Mouse (Mus musculus) ovary, postnatal 14 days (tissue): Measurements from ENCODE around the gene Stard10.
A peak's percentile ranks its signal among the peaks of the same experiment; 100 is the strongest.

Experiments used
- DNase-seq: peaks from one replicate; pipeline ENCODE4 v3.0.0; 2022; ENCODE audit warnings: low spot score

The Stard10 gene

GRCm38 (mm10) chr7:101332045-101332831, 15.4 kb downstream of the Stard10 start:
- DNase-seq, result no peak

- DNase-seq, result no peak
Observed at GRCm38 (mm10) chr7:101335228-101335627, 18.3 kb downstream of the Stard10 start.

DNA sequence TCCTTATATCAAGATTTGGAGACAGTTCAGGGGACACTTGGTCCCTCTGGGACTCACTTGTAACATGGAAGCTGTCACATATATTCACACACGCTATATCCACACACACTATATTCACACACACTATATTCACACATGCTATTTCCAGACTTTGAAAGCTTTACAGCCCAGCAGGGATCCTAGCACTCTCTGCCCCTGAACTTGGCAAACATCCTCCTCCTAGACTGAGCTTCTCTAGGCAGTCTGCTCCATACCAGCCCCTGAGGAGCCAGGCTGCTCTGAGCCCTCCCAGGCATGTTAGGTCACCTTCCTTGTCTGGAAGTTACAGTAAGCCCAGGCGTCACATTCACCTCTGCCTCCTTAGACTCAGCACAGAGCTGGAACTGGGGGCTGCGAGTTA, 19.8 kb downstream of the Stard10 start:
- DNase-seq, result no peak

GRCm38 (mm10) chr7:101337401-101337800, 20.5 kb downstream of the Stard10 start:
- DNase-seq, result no peak

- no peak for DNase-seq
Observed at GRCm38 (mm10) chr7:101341405-101341804, 24.5 kb downstream of the Stard10 start.

- DNase-seq, result no peak
Observed at GRCm38 (mm10) chr7:101343135-101343534, 26.2 kb downstream of the Stard10 start.

- DNase-seq, result no peak
Observed at GRCm38 (mm10) chr7:101344892-101345291, 28.0 kb downstream of the Stard10 start.

- no peak for DNase-seq
Observed at GRCm38 (mm10) chr7:101346991-101347390, 30.1 kb downstream of the Stard10 start.

- peak; percentile 36 for DNase-seq
Observed at GRCm38 (mm10) chr7:101347767-101348270, 30.9 kb downstream of the Stard10 start, which contains the start of gene Arap1. Arap1 (plus strand) TSS chr7:101348067.

- no peak for DNase-seq
Observed at GRCm38 (mm10) chr7:101348312-101348711, 31.4 kb downstream of the Stard10 start.

DNA sequence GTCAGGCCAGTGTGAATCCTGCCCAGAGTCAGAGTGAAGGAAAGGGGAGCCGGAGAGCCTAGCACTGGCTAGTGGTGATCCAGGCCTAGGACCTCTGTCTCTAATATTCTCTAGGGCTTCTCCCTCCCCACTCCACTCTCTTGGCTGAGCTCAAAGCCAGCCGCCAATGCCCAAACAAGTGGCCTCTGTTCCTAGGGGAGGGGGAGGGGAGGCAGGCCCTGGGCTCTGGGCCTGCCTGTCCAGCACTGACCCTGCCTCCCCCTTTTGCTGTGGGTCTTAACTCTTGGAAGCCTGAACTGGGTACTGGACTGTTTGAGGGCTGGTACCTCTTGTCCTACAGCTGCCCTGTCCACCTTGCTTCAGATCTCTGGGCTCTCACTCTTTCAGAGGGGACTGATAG, 33.0 kb downstream of the Stard10 start:
- DNase-seq, result no peak

GRCm38 (mm10) chr7:101352404-101352803, 35.5 kb downstream of the Stard10 start:
- DNase-seq, result no peak

DNA sequence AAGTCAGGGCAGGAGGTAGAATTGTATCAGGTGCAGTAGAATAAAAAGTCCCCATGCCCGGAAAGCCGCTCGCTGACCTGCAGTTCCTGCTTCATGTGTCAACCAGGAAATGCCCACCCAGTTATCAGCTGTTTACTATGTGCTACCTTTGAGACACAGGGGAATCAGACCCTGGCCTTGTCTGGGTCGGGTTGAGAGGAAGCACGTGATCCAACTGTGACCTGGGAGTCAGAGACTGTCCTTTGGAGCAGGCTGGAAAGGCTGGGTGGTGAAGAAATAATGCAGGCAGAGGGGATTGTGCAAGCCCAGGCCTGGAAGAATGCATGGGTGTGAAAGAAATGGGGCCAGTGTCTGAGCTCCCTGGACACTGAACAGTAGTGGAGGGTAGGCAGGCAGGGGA, 37.5 kb downstream of the Stard10 start:
- DNase-seq, result no peak

DNA sequence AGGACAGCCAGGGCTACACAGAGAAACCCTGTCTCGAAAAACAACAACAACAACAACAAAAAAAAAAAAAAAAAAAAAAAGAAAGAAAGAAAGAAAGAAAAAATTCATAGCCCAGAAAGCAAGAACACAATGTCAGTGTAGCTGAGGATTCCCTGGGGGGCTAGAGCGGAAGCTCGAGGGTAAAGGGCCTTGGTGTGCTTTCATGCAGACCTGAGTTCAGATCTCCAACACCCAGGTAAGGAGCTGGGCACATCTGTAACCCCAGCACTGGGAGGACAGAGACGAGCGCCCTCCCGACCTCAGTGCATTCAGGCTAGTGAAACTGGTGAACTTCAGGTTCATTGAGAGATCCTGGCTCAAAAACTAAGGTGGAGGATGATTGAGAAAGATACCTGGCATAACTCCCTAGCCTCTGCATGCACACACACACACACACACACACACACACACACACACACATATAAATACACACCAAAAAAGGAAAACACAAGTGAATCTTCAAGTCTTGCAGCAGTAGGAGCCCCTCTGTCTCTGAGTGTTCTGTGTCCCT, 38.7 kb downstream of the Stard10 start:
- DNase-seq, result no peak

DNA sequence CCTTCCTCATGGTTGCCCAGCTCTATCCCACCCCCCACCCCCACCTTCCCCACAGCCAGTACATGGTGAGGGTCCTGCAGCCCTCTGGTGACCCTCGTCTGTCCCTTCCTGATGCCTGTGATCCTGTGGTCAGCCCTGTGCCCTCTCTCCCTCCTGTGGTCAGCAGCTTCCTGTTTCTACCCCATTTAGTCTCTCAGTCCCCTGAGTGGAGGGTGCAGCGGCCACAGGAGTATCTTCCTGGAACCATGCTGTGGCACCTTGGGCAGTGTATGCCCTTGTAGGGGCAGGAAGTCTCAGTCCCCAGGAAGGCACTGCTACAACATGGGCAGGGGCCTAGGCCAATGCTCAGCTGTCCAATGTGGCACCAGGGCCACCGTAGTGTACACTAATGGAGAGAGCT, 40.0 kb downstream of the Stard10 start:
- DNase-seq, result no peak

DNA sequence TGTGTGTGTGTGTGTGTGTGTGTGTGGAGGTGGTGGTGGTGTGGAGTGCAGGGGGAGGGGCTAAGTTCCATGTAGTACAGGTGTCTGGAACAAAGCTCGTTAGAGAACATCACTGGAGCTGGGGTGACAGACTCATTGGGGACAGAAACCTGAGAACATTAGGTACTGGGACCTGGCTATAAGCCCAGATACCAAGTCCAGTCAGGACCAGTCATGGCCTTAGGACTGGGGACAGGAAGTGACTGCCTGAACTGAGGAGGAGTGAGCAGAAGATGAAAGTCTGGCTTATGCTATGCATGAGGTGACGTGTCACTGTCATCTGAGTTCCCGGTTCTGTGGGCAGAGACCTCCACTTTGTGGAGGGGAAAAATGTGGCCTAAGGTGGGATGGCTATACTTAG, 43.5 kb downstream of the Stard10 start:
- DNase-seq, result no peak

GRCm38 (mm10) chr7:101361021-101361420, 44.1 kb downstream of the Stard10 start:
- no peak for DNase-seq

- DNase-seq, result no peak
Observed at GRCm38 (mm10) chr7:101361767-101362166, 44.9 kb downstream of the Stard10 start.

- DNase-seq, result no peak
Observed at GRCm38 (mm10) chr7:101362791-101363191, 45.9 kb downstream of the Stard10 start.

- no peak for DNase-seq
Observed at GRCm38 (mm10) chr7:101363914-101364313, 47.0 kb downstream of the Stard10 start.

GRCm38 (mm10) chr7:101367901-101368852, 51.3 kb downstream of the Stard10 start:
- DNase-seq, result no peak

DNA sequence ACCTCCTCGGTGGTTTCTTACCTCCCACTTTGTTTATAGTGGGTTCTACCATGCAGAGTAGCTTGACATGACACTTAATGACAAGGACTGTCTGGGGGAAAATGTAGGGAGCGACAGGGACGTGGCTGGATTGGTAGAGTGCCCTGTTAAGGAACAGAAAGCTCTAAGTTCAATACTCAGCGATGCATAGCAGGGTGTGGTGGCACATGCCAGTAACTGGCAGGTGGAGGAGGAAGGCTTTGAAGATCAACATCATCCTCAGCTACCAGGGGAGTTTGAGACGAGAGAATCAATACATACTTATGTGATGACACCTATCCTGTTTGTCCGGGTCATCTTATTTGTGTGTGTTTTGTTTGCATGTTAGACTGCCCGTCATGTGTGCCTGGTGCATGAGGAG, 52.8 kb downstream of the Stard10 start:
- no peak for DNase-seq
